Mouse (Mus musculus) midbrain, embryonic 12.5 days (tissue): ENCODE data around the gene Ccdc124. TPM values are rescaled to one million over a fixed set of nuclear protein-coding genes. Genes with fewer than 3 reads are reported as not detected.

ENCODE experiments used
- ATAC-seq: fragments of 200-750 bp; cut with Nextera tagmentation; 2 replicates; pipeline ENCODE4 v1.8.0; 2017; ENCODE audit warnings: low read depth, moderate TSS enrichment, moderate library complexity; ENCODE audit not compliant: low FRiP score
- H3K27ac ChIP-seq: fragments of 300-500 bp; sonication (generic); replicated peaks from 2 replicates; pipeline ENCODE4 v1.5.1; 2016; ENCODE audit warnings: mild to moderate bottlenecking
- H3K27me3 ChIP-seq: fragments of 300-500 bp; sonication (generic); 2 replicates; pipeline ENCODE4 v1.6.1; 2016; ENCODE audit warnings: mild to moderate bottlenecking
- H3K36me3 ChIP-seq: fragments of 300-500 bp; sonication (generic); 2 replicates; pipeline ENCODE4 v1.6.1; 2016
- H3K4me1 ChIP-seq: fragments of 300-500 bp; sonication (generic); 2 replicates; pipeline ENCODE4 v1.6.1; 2016
- H3K4me2 ChIP-seq: fragments of 300-500 bp; sonication (generic); replicated peaks from 2 replicates; pipeline ENCODE4 v1.6.1; 2016; ENCODE audit warnings: mild to moderate bottlenecking, moderate library complexity
- H3K4me3 ChIP-seq: fragments of 300-500 bp; sonication (generic); 2 replicates; pipeline ENCODE4 v1.5.1; 2016; ENCODE audit warnings: mild to moderate bottlenecking
- H3K9ac ChIP-seq: fragments of 300-500 bp; sonication (generic); replicated peaks from 2 replicates; pipeline ENCODE4 v1.6.1; 2016; ENCODE audit warnings: mild to moderate bottlenecking, moderate library complexity
- H3K9me3 ChIP-seq: fragments of 300-500 bp; sonication (generic); 2 replicates; pipeline ENCODE4 v1.6.1; 2016; ENCODE audit warnings: mild to moderate bottlenecking
- WGBS: fragments of 180-500 bp; shearing (Covaris S2); methylation state at CpG from one replicate; pipeline ENCODE4 v1.1.7; 2016; 5-methylcytosine and 5-hydroxymethylcytosine counted together
- polyA plus RNA-seq: library from polyadenylated mRNA; unstranded; fragments of >200 nt; fragmentation: Nextera tagmentation; extraction: Ambion mirVana; gene quantifications from 2 replicates; pipeline ENCODE4 v1.2.1, GENCODE M21; 2016

Ccdc124 gene
- polyA plus RNA-seq, 1 experiment from 2014 or later = 152 TPM

DNA sequence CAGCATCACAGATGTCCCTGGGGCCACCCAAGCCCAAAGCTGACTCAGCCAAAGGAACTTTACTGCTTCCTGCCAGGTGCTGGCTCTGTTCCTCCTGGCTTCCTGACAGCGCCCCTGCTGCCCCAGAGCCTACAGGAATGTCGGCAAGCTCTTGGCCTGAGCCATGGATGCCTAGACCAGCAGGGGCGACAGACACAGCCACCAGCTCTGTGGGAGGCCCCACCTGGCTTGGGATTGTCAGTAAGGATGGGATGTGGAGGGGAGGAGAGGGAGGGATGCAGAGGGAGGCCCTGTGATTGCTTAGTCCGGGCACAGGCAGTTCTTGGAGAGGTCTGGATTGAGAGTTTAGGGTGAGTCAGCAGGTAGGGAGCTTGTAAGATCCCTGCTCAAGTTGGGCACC, 6.4 kb upstream of the Ccdc124 start:
- Histone ChIP-seq H3K9ac (no peak overlapping the region), H3K4me3 (no peak overlapping the region), H3K27ac (no peak overlapping the region), H3K27me3 (no peaks in the 10 kb centered on the region; the same call in 1 of the 2 replicates), H3K36me3 (no peaks in the 10 kb centered on the region), H3K4me1 (peaks cover 8% of the 10 kb centered on the region; the same call in 1 of the 2 replicates), H3K4me2 (no peak overlapping the region), H3K9me3 (no peaks in the 10 kb centered on the region)
- ATAC-seq = no peak
- 9% methylated on average over 4 of the region's 4 CpGs for WGBS

- Histone ChIP-seq H3K9ac (no peak overlapping the region), H3K4me2 (no peak overlapping the region), H3K36me3 (no peaks in the 10 kb centered on the region), H3K27ac (no peak overlapping the region), H3K27me3 (no peaks in the 10 kb centered on the region), H3K4me1 (peaks cover 8% of the 10 kb centered on the region; the same call in 1 of the 2 replicates), H3K9me3 (no peaks in the 10 kb centered on the region), H3K4me3 (no peak overlapping the region)
- WGBS = 46% methylated on average over 4 of the region's 4 CpGs
- no peak for ATAC-seq
These were observed 5.8 kb upstream of the Ccdc124 start for GRCm38 (mm10) chr8:70879500-70879899.

GRCm38 (mm10) chr8:70878178-70878577, 4.4 kb upstream of the Ccdc124 start:
- H3K36me3 ChIP-seq = no peaks in the 10 kb centered on the region
- H3K27ac ChIP-seq = no peak overlapping the region
- H3K4me2 ChIP-seq = no peak overlapping the region
- H3K27me3 ChIP-seq = no peaks in the 10 kb centered on the region
- no peak overlapping the region for H3K4me3 ChIP-seq
- peaks cover 8% of the 10 kb centered on the region; the same call in 1 of the 2 replicates for H3K4me1 ChIP-seq
- WGBS = 53% methylated on average over 2 of the region's 2 CpGs
- no peak for ATAC-seq
- H3K9ac ChIP-seq = no peak overlapping the region
- no peaks in the 10 kb centered on the region for H3K9me3 ChIP-seq

DNA sequence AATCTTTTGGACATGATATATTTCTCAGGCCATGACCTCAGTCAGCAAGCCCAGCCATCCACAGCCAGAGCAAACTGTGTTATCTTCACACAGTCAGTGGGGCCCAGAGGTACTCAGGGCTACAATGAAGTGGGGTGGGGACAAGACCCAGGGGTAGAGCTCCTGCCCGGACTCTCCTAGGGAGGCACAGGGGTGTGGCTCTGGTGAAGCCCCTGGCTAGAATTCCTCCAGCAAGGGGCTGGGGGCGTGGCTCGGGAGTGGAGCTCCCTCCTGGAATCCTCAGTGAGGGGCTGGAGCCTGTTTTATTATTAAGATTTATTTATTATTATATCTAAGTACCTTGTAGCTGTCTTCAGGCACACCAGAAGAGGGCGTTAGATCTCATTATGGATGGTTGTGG, 2.6 kb upstream of the Ccdc124 start:
- H3K4me1 ChIP-seq = peaks cover 20% of the 10 kb centered on the region
- 79% methylated on average over 4 of the region's 4 CpGs for WGBS
- no peak for ATAC-seq

GRCm38 (mm10) chr8:70874441-70874840, 706 bp upstream of the Ccdc124 start:
- Histone ChIP-seq H3K9me3 (no peaks in the 10 kb centered on the region), H3K27me3 (no peaks in the 10 kb centered on the region), H3K4me1 (peaks cover 13% of the 10 kb centered on the region), H3K36me3 (no peaks in the 10 kb centered on the region), H3K4me3 (no peak overlapping the region), H3K27ac (no peak overlapping the region), H3K4me2 (no peak overlapping the region), H3K9ac (no peak overlapping the region)
- WGBS = 89% methylated on average over 13 of the region's 13 CpGs
- ATAC-seq = no peak

More for the DNA sequence above, 2.6 kb upstream of the Ccdc124 start:
- H3K27me3 ChIP-seq = no peaks in the 10 kb centered on the region
- H3K4me2 ChIP-seq = no peak overlapping the region
- H3K9ac ChIP-seq = no peak overlapping the region
- H3K27ac ChIP-seq = no peak overlapping the region
- H3K9me3 ChIP-seq = no peaks in the 10 kb centered on the region
- H3K4me3 ChIP-seq = no peak overlapping the region
- H3K36me3 ChIP-seq = no peaks in the 10 kb centered on the region

- Histone ChIP-seq H3K4me3 (peak overlapping the region; percentile 77), H3K4me2 (peak overlapping the region; percentile 87), H3K27ac (peak overlapping the region; percentile 80), H3K36me3 (peaks cover 6% of the 10 kb centered on the region), H3K27me3 (peaks cover 12% of the 10 kb centered on the region), H3K4me1 (peaks cover 30% of the 10 kb centered on the region), H3K9me3 (no peaks in the 10 kb centered on the region), H3K9ac (peak overlapping the region; percentile 73)
- no peak for ATAC-seq
- WGBS = 6% methylated on average over 31 of the region's 31 CpGs
These were observed 932 bp downstream of the Ccdc124 start for GRCm38 (mm10) chr8:70872643-70873363.

DNA sequence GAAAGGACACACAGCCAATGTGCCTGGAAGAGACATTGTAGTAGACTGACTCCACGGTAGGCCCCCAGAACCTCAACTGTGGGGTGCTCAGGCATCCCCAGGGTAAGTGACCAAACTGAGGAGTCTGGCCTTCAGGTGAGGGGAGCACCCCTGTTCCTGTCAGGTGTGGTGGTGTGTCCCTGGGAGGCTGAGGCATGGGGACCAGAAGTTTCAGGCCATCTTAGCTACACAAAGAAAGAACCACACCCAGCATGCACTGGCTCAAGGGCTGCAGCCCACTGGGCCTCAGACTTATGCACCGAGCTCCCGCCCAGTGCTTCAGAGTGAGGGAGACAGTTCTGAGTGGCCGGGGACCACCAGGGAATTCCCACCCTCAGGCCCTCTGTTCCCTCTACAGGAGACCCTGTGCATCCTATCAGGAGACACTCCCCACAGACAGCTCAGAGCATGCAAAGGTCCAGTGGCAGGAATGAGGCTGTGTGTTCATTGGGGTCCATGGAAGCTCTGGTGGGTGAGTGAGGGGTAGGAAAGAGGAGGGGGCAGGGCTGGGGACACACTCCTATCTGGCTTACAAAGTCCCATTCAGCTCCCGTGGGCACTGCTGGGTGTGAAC, 2.4 kb downstream of the Ccdc124 start:
- H3K27ac ChIP-seq = no peak overlapping the region
- H3K36me3 ChIP-seq = peaks cover 9% of the 10 kb centered on the region
- H3K4me2 ChIP-seq = no peak overlapping the region
- no peak overlapping the region for H3K4me3 ChIP-seq
- no peaks in the 10 kb centered on the region for H3K9me3 ChIP-seq
- WGBS = 88% methylated on average over 5 of the region's 5 CpGs
- H3K9ac ChIP-seq = 0 out of 2 replicates have a peak overlapping the region, but pooled peaks have one; percentile 25
- ATAC-seq = no peak
- peaks cover 38% of the 10 kb centered on the region for H3K4me1 ChIP-seq
- H3K27me3 ChIP-seq = peaks cover 12% of the 10 kb centered on the region

DNA sequence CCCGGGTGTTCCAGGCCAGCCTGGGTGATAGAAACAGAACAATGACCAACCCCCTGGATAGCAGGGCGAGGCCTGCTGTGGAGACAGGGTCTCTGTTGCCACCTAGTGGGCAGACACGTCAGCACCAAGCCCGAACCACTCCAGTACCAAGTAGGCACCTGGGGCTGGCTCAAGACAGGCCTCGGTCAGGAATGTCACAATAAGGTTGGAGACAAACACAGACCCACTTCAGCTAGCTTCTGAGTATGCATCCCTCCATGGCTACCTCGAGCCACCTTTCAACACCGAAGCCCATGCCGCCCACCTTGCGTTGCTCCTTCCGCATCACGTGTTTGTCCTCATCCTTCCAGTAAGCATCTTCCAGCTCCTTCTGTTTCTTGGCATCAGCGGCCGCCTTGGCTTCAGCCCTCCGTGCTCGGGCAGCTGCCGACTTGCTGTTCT, 4.1 kb downstream of the Ccdc124 start:
- no peak overlapping the region for H3K4me3 ChIP-seq
- H3K9me3 ChIP-seq = no peaks in the 10 kb centered on the region
- no peak overlapping the region for H3K4me2 ChIP-seq
- peaks cover 9% of the 10 kb centered on the region for H3K36me3 ChIP-seq
- H3K27me3 ChIP-seq = peaks cover 12% of the 10 kb centered on the region
- peaks cover 47% of the 10 kb centered on the region for H3K4me1 ChIP-seq
- 46% methylated on average over 16 of the region's 16 CpGs for whole genome bisulfite sequencing
- no peak for ATAC-seq
- H3K9ac ChIP-seq = peak overlapping the region; percentile 41; the same call in 1 of the 2 replicates
- H3K27ac ChIP-seq = peak overlapping the region; percentile 81

- Histone ChIP-seq H3K4me2 (peak overlapping the region; percentile 34), H3K9ac (peak overlapping the region; percentile 41; the same call in 1 of the 2 replicates), H3K9me3 (no peaks in the 10 kb centered on the region), H3K36me3 (peaks cover 9% of the 10 kb centered on the region), H3K4me1 (peaks cover 52% of the 10 kb centered on the region), H3K27me3 (peaks cover 12% of the 10 kb centered on the region), H3K27ac (peak overlapping the region; percentile 81), H3K4me3 (no peak overlapping the region)
- WGBS = 40% methylated on average over 5 of the region's 5 CpGs
- ATAC-seq = no peak
These were observed 4.5 kb downstream of the Ccdc124 start for GRCm38 (mm10) chr8:70869199-70869571.

GRCm38 (mm10) chr8:70868559-70869198, 5.1 kb downstream of the Ccdc124 start:
- peak overlapping the region; percentile 81 for H3K27ac ChIP-seq
- H3K36me3 ChIP-seq = peaks cover 9% of the 10 kb centered on the region
- H3K27me3 ChIP-seq = peaks cover 12% of the 10 kb centered on the region
- peaks cover 57% of the 10 kb centered on the region for H3K4me1 ChIP-seq
- H3K9me3 ChIP-seq = no peaks in the 10 kb centered on the region
- peak overlapping the region; percentile 34 for H3K4me2 ChIP-seq
- peak overlapping the region; percentile 41; the same call in 1 of the 2 replicates for H3K9ac ChIP-seq
- peak overlapping the region; percentile 11; the same call in 1 of the 2 replicates for H3K4me3 ChIP-seq
- no peak for ATAC-seq
- WGBS = 11% methylated on average over 40 of the region's 40 CpGs

- Histone ChIP-seq H3K4me1 (peaks cover 67% of the 10 kb centered on the region), H3K27ac (peak overlapping the region; percentile 96), H3K4me3 (no peak overlapping the region), H3K9ac (peak overlapping the region; percentile 55; the same call in 1 of the 2 replicates), H3K27me3 (peaks cover 27% of the 10 kb centered on the region), H3K9me3 (no peaks in the 10 kb centered on the region), H3K36me3 (peaks cover 9% of the 10 kb centered on the region), H3K4me2 (peak overlapping the region; percentile 80)
- 83% methylated on average over 7 of the region's 7 CpGs for WGBS
- ATAC-seq = no peak
These were observed 7.2 kb downstream of the Ccdc124 start for GRCm38 (mm10) chr8:70866566-70866965.
